Mouse (Mus musculus): ENCODE results near the gene Tmeff1. TPM values are rescaled to one million over a fixed set of nuclear protein-coding genes. Genes with fewer than 3 reads are reported as not detected.

Tmeff1 gene
- polyA plus RNA-seq, 1 experiment from 2014 or later: 295 TPM

GRCm38 (mm10) chr4:48684593-48685187 lies 99.7 kb downstream of the Tmeff1 start:
- 77% methylated on average over 7 of the region's 7 CpGs for WGBS
- Histone ChIP-seq H3K36me3 (no peaks in the 10 kb centered on the region), H3K27me3 (no peaks in the 10 kb centered on the region), H3K27ac (no peak overlapping the region), H3K4me3 (no peak overlapping the region), H3K4me1 (no peaks in the 10 kb centered on the region), H3K4me2 (replicated peaks) (no peak overlapping the region), H3K9me3 (replicated peaks) (no peaks in the 10 kb centered on the region), H3K9ac (no peak overlapping the region)
- no peak for ATAC-seq (ENCODE audit: low FRiP score)

- H3K36me3 ChIP-seq: no peaks in the 10 kb centered on the region
- H3K9me3 ChIP-seq (replicated peaks): no peaks in the 10 kb centered on the region
- no peak overlapping the region for H3K4me2 ChIP-seq (replicated peaks)
- no peaks in the 10 kb centered on the region for H3K27me3 ChIP-seq
- 78% methylated on average over 6 of the region's 6 CpGs for WGBS
- H3K4me1 ChIP-seq: peaks cover 10% of the 10 kb centered on the region
- ATAC-seq (ENCODE audit: low FRiP score): no peak
- no peak overlapping the region for H3K27ac ChIP-seq
- H3K9ac ChIP-seq: no peak overlapping the region
- H3K4me3 ChIP-seq: no peak overlapping the region
These were observed 103.2 kb downstream of the Tmeff1 start for GRCm38 (mm10) chr4:48688148-48688547.

- no peak overlapping the region for H3K27ac ChIP-seq
- no peak overlapping the region for H3K4me2 ChIP-seq (replicated peaks)
- no peaks in the 10 kb centered on the region for H3K36me3 ChIP-seq
- no peaks in the 10 kb centered on the region for H3K9me3 ChIP-seq (replicated peaks)
- H3K27me3 ChIP-seq: no peaks in the 10 kb centered on the region
- H3K4me1 ChIP-seq: peaks cover 10% of the 10 kb centered on the region
- no peak overlapping the region for H3K4me3 ChIP-seq
- H3K9ac ChIP-seq: no peak overlapping the region
- WGBS: 86% methylated on average over 9 of the region's 9 CpGs
- ATAC-seq (ENCODE audit: low FRiP score): no peak
These were observed 105.7 kb downstream of the Tmeff1 start for GRCm38 (mm10) chr4:48690640-48691039.

GRCm38 (mm10) chr4:48691793-48692437 lies 106.9 kb downstream of the Tmeff1 start:
- H3K9me3 ChIP-seq (replicated peaks): no peaks in the 10 kb centered on the region
- no peak overlapping the region for H3K4me3 ChIP-seq
- no peak overlapping the region for H3K9ac ChIP-seq
- WGBS: 39% methylated on average over 7 of the region's 7 CpGs
- peaks cover 10% of the 10 kb centered on the region for H3K4me1 ChIP-seq
- no peaks in the 10 kb centered on the region for H3K36me3 ChIP-seq
- ATAC-seq (ENCODE audit: low FRiP score): peak; percentile 75
- H3K4me2 ChIP-seq (replicated peaks): no peak overlapping the region
- no peaks in the 10 kb centered on the region for H3K27me3 ChIP-seq
- peak overlapping the region; percentile 57; the same call in 1 of the 2 replicates for H3K27ac ChIP-seq

GRCm38 (mm10) chr4:48692736-48693292 lies 107.8 kb downstream of the Tmeff1 start:
- Histone ChIP-seq H3K36me3 (no peaks in the 10 kb centered on the region), H3K4me2 (replicated peaks) (no peak overlapping the region), H3K4me1 (peaks cover 10% of the 10 kb centered on the region), H3K9me3 (replicated peaks) (no peaks in the 10 kb centered on the region), H3K9ac (no peak overlapping the region), H3K4me3 (no peak overlapping the region), H3K27me3 (no peaks in the 10 kb centered on the region), H3K27ac (peak overlapping the region; percentile 57)
- no peak for ATAC-seq (ENCODE audit: low FRiP score)
- WGBS: 46% methylated on average over 9 of the region's 9 CpGs

- 94% methylated on average over 3 of the region's 3 CpGs for WGBS
- no peak for ATAC-seq (ENCODE audit: low FRiP score)
- H3K27ac ChIP-seq: no peak overlapping the region
These were observed 111.7 kb downstream of the Tmeff1 start for GRCm38 (mm10) chr4:48696706-48697105.

GRCm38 (mm10) chr4:48697302-48697701 lies 112.3 kb downstream of the Tmeff1 start:
- WGBS: 51% methylated on average over 11 of the region's 11 CpGs
- H3K27me3 ChIP-seq: no peaks in the 10 kb centered on the region

More at GRCm38 (mm10) chr4:48696706-48697105, 111.7 kb downstream of the Tmeff1 start:
- Histone ChIP-seq H3K4me1 (peaks cover 10% of the 10 kb centered on the region), H3K9me3 (replicated peaks) (no peaks in the 10 kb centered on the region), H3K4me2 (replicated peaks) (no peak overlapping the region), H3K9ac (no peak overlapping the region), H3K4me3 (no peak overlapping the region), H3K27me3 (no peaks in the 10 kb centered on the region), H3K36me3 (no peaks in the 10 kb centered on the region)

More at GRCm38 (mm10) chr4:48697302-48697701, 112.3 kb downstream of the Tmeff1 start:
- Histone ChIP-seq H3K36me3 (no peaks in the 10 kb centered on the region), H3K4me3 (no peak overlapping the region), H3K9ac (no peak overlapping the region), H3K4me2 (replicated peaks) (no peak overlapping the region), H3K9me3 (replicated peaks) (no peaks in the 10 kb centered on the region), H3K4me1 (peaks cover 6% of the 10 kb centered on the region), H3K27ac (no peak overlapping the region)
- no peak for ATAC-seq (ENCODE audit: low FRiP score)

Other genes with a start within 250 kb of the Tmeff1 start
- 52.2 and 53.9 TPM in 2 replicates for gene Tex10, start 111.7 kb upstream of the Tmeff1 start, polyA plus RNA-seq (2016; fragmentation: Nextera tagmentation; extraction: Ambion mirVana)
- gene Msantd3, start 45.2 kb upstream of the Tmeff1 start, polyA plus RNA-seq (2016; fragmentation: Nextera tagmentation; extraction: Ambion mirVana): 50.8 and 56.1 TPM in 2 replicates
- gene Cavin4, start 78.3 kb downstream of the Tmeff1 start, polyA plus RNA-seq (2016; fragmentation: Nextera tagmentation; extraction: Ambion mirVana): 2.6 and 3.4 TPM in 2 replicates

Measured in hindbrain, embryonic 12.5 days (tissue).